Mouse (Mus musculus): ENCODE results near the gene Chrm4. TPM values are rescaled to one million over a fixed set of nuclear protein-coding genes. Genes with fewer than 3 reads are reported as not detected.

The Chrm4 gene
- polyA plus RNA-seq, 1 experiment from 2014 or later = 1.5 TPM

- peaks cover 59% of the 10 kb centered on the region for H3K27me3 ChIP-seq
- H3K4me3 ChIP-seq = no peak overlapping the region
- H3K9me3 ChIP-seq = no peaks in the 10 kb centered on the region
- ATAC-seq (ENCODE audit: low read depth) = no peak
- H3K4me2 ChIP-seq = no peak overlapping the region
- no peaks in the 10 kb centered on the region; the same call in 1 of the 2 replicates for H3K36me3 ChIP-seq
- 70% methylated on average over 1 of the region's 1 CpGs for WGBS
- peaks cover 48% of the 10 kb centered on the region for H3K4me1 ChIP-seq (replicated peaks)
- H3K27ac ChIP-seq (replicated peaks) = no peak overlapping the region
- H3K9ac ChIP-seq = no peak overlapping the region
These were observed 2.3 kb upstream of the Chrm4 start for GRCm38 (mm10) chr2:91924726-91925125.

GRCm38 (mm10) chr2:91925442-91925841 lies 1.6 kb upstream of the Chrm4 start:
- Histone ChIP-seq H3K27me3 (peaks cover 52% of the 10 kb centered on the region), H3K9me3 (no peaks in the 10 kb centered on the region), H3K36me3 (no peaks in the 10 kb centered on the region), H3K4me2 (no peak overlapping the region), H3K9ac (no peak overlapping the region), H3K27ac (replicated peaks) (no peak overlapping the region), H3K4me3 (no peak overlapping the region), H3K4me1 (replicated peaks) (peaks cover 55% of the 10 kb centered on the region)
- ATAC-seq (ENCODE audit: low read depth) = no peak
- 86% methylated on average over 15 of the region's 15 CpGs for WGBS

GRCm38 (mm10) chr2:91927826-91928533 lies 931 bp downstream of the Chrm4 start:
- WGBS = 41% methylated on average over 34 of the region's 34 CpGs
- H3K4me2 ChIP-seq = peak overlapping the region; percentile 22; the same call in 1 of the 2 replicates
- peaks cover 26% of the 10 kb centered on the region for H3K27me3 ChIP-seq
- ATAC-seq (ENCODE audit: low read depth) = no peak
- no peak overlapping the region for H3K4me3 ChIP-seq
- H3K9me3 ChIP-seq = no peaks in the 10 kb centered on the region
- peaks cover 60% of the 10 kb centered on the region for H3K4me1 ChIP-seq (replicated peaks)
- no peak overlapping the region for H3K27ac ChIP-seq (replicated peaks)
- no peak overlapping the region for H3K9ac ChIP-seq
- H3K36me3 ChIP-seq = no peaks in the 10 kb centered on the region

- Histone ChIP-seq H3K27me3 (peaks cover 19% of the 10 kb centered on the region), H3K36me3 (0 out of 2 replicates have a peak, but pooled peaks cover 1% of the 10 kb centered on the region), H3K4me3 (no peak overlapping the region), H3K4me1 (replicated peaks) (peaks cover 58% of the 10 kb centered on the region), H3K9ac (no peak overlapping the region), H3K9me3 (no peaks in the 10 kb centered on the region), H3K4me2 (no peak overlapping the region), H3K27ac (replicated peaks) (no peak overlapping the region)
- ATAC-seq (ENCODE audit: low read depth) = no peak
- WGBS = 71% methylated on average over 23 of the region's 23 CpGs
These were observed 1.7 kb downstream of the Chrm4 start for GRCm38 (mm10) chr2:91928534-91929350.

DNA sequence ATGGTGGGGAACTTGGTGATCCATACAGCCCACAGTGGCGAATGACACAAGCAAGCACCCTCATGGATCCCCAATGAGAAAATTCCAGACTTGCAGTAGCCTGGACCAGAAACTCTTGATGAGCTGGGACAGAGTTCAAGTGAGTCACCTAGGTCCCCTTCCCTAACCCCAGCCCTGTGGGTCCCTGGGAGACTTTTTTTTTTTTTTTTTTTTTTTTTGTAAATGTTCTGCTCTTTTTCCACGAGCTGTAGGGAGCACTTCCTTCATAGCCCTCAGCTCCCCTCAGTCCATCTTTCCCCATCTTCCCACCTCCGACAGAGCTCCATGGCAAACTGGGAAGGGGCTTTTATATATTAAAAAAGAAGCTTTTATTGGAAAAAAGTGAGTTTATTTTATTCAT lies 2.4 kb downstream of the Chrm4 start:
- Histone ChIP-seq H3K4me2 (peak overlapping the region; percentile 86), H3K4me3 (peak overlapping the region; percentile 67), H3K4me1 (replicated peaks) (peaks cover 56% of the 10 kb centered on the region), H3K36me3 (peaks cover 8% of the 10 kb centered on the region; the same call in 1 of the 2 replicates), H3K9ac (peak overlapping the region; percentile 90), H3K27ac (replicated peaks) (0 out of 2 replicates have a peak overlapping the region, but pooled peaks have one; percentile 33), H3K27me3 (peaks cover 11% of the 10 kb centered on the region), H3K9me3 (no peaks in the 10 kb centered on the region)
- no peak for ATAC-seq (ENCODE audit: low read depth)
- WGBS = 52% methylated on average over 3 of the region's 3 CpGs

GRCm38 (mm10) chr2:91929936-91930335 lies 2.9 kb downstream of the Chrm4 start:
- Histone ChIP-seq H3K27me3 (peaks cover 7% of the 10 kb centered on the region), H3K27ac (replicated peaks) (peak overlapping the region; percentile 33; the same call in 1 of the 2 replicates), H3K9ac (peak overlapping the region; percentile 90), H3K36me3 (peaks cover 13% of the 10 kb centered on the region; the same call in 1 of the 2 replicates), H3K4me3 (peak overlapping the region; percentile 67), H3K4me2 (peak overlapping the region; percentile 86), H3K9me3 (no peaks in the 10 kb centered on the region), H3K4me1 (replicated peaks) (peaks cover 56% of the 10 kb centered on the region)
- no peak for ATAC-seq (ENCODE audit: low read depth)
- WGBS = 6% methylated on average over 12 of the region's 12 CpGs

GRCm38 (mm10) chr2:91930761-91931291 lies 3.8 kb downstream of the Chrm4 start:
- Histone ChIP-seq H3K9me3 (no peaks in the 10 kb centered on the region), H3K9ac (peak overlapping the region; percentile 90), H3K4me1 (replicated peaks) (peaks cover 56% of the 10 kb centered on the region), H3K27me3 (no peaks in the 10 kb centered on the region; the same call in 1 of the 2 replicates), H3K27ac (replicated peaks) (peak overlapping the region; percentile 88), H3K36me3 (peaks cover 21% of the 10 kb centered on the region), H3K4me2 (peak overlapping the region; percentile 86), H3K4me3 (peak overlapping the region; percentile 67)
- WGBS = 4% methylated on average over 23 of the region's 23 CpGs
- ATAC-seq (ENCODE audit: low read depth) = no peak; the same call in 1 of the 2 replicates

GRCm38 (mm10) chr2:91931328-91932159 lies 4.5 kb downstream of the Chrm4 start:
- H3K4me3 ChIP-seq = peak overlapping the region; percentile 67
- peak; percentile 76 for ATAC-seq (ENCODE audit: low read depth)
- H3K4me1 ChIP-seq (replicated peaks) = peaks cover 56% of the 10 kb centered on the region
- peak overlapping the region; percentile 88 for H3K27ac ChIP-seq (replicated peaks)
- H3K27me3 ChIP-seq = no peaks in the 10 kb centered on the region
- H3K9ac ChIP-seq = peak overlapping the region; percentile 90
- no peaks in the 10 kb centered on the region for H3K9me3 ChIP-seq
- H3K4me2 ChIP-seq = peak overlapping the region; percentile 86
- peaks cover 29% of the 10 kb centered on the region for H3K36me3 ChIP-seq
- WGBS = under 1% methylated on average over 50 of the region's 50 CpGs

DNA sequence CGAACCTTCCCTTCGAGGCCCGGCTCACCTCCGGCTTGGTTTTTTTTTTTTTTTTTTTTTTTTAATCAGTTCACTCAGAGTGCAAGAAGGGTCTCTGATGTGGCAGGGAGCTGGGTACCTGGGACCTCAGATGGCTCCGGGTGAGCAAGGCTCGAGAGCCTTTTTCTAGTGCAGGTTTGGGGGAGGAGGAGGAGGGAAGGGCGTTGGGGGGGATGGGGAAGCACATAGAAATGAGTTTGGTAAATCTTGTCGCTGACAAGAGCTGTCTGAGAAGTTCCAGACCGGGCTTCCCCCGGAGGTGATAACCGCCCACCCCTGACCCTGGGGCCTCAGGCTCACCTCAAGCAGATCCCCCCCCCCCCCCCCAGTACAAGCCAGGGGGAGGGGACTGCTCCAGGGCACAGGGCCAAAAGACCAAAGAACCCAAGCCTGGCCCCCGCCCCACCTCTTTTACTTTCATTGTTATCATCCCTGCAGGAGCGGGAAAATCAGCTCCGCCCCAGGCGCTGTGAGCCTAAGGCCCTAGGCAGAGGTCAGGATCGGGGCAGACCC lies 5.2 kb downstream of the Chrm4 start, which contains the start of gene Mdk:
Mdk (minus strand) TSS at position 138 of the 552 bp plus-strand sequence.
- WGBS = 3% methylated on average over 16 of the region's 16 CpGs
- H3K9ac ChIP-seq = peak within 1 kb of the TSS; percentile 90
- peak; percentile 3; the same call in 1 of the 2 replicates for ATAC-seq (ENCODE audit: low read depth)
- peak within 1 kb of the TSS; percentile 67 for H3K4me3 ChIP-seq
- H3K4me2 ChIP-seq = peak within 1 kb of the TSS; percentile 86
- H3K4me1 ChIP-seq (replicated peaks) = peaks cover 56% of the 10 kb centered on the region
- no peaks in the 10 kb centered on the region for H3K9me3 ChIP-seq
- peak within 1 kb of the TSS; percentile 88 for H3K27ac ChIP-seq (replicated peaks)
- H3K36me3 ChIP-seq = peaks cover 36% of the 10 kb centered on the region
- H3K27me3 ChIP-seq = no peaks in the 10 kb centered on the region

GRCm38 (mm10) chr2:91932737-91933350 lies 5.8 kb downstream of the Chrm4 start:
- 12% methylated on average over 6 of the region's 6 CpGs for WGBS
- no peaks in the 10 kb centered on the region for H3K9me3 ChIP-seq

More at GRCm38 (mm10) chr2:91932737-91933350, 5.8 kb downstream of the Chrm4 start:
- Histone ChIP-seq H3K4me2 (peak overlapping the region; percentile 86), H3K9ac (peak overlapping the region; percentile 90), H3K36me3 (peaks cover 42% of the 10 kb centered on the region), H3K27me3 (no peaks in the 10 kb centered on the region), H3K27ac (replicated peaks) (no peak overlapping the region; the same call in 1 of the 2 replicates), H3K4me1 (replicated peaks) (peaks cover 53% of the 10 kb centered on the region), H3K4me3 (no peak overlapping the region)
- no peak for ATAC-seq (ENCODE audit: low read depth)

All from neural tube, embryonic 13.5 days (tissue).